Mouse (Mus musculus) B cell, adult 62 days (primary cell): ENCODE data around the gene Gm4297. TPM values are rescaled to one million over a fixed set of nuclear protein-coding genes. Genes with fewer than 3 reads are reported as not detected.

Experiments used
- total RNA-seq: library from RNA; stranded (reverse); gene quantifications from 4 replicates; pipeline ENCODE4 v1.2.4, GENCODE M21; 2023

The Gm4297 gene
- total RNA-seq, result not detected in 4 replicates

DNA sequence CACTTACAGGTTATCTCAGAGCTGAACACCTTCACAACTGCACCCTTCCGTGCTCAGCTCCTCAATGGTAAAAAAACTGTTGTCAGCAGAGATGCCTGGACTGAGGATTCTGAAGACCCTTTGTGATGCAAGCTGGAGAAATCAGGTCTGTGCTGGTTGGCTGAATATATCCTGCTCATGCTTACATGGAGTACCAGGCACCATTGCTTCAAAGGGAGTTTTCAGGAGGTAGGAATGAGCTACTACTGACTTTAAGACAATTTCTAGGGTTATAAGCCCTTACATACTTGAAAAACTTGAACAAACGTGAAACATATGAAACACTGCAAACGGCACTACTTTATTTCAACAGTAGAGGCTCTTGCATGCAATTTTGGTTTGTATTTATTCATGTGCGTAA, at the start of gene Gm4297:
Gene Gm4297 (minus strand): TSS at position 101 of the 400 bp plus-strand sequence.

Other genes with a start within 250 kb of the Gm4297 start
- gene Gm5934, start 74.1 kb downstream of the Gm4297 start, total RNA-seq, result not detected in 4 replicates
- gene Gm5935, start 200.3 kb upstream of the Gm4297 start, total RNA-seq, result not detected in 4 replicates